ENCODE assay signal across 11 mouse cellular contexts in the genomic region with DNA sequence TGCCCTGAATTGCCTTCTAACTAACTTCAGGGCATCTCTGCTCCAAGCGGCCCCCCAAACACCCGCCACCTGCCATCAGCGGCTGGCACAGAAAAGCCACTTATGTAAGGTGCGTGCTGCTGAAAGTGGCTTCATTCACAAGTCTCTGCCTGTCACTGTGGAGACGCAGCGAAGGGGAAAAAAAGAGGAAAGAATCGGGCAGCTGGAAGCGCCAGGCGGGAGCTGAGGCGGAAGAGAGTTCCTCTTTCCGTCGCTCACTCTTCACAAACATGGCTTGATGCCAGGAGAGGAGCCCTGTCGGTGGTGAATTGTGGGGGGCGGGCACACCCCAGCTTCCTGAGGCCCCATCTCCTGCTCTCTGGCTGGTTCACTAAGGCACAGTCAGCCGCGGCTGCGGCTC. TPM values are rescaled to one million over a fixed set of nuclear protein-coding genes. Genes with fewer than 3 reads are reported as not detected.
DNase-seq lines count a peak whose midpoint lies in the region; ATAC-seq and TF ChIP-seq lines count a peak whose summit lies in the region.
"Had no signal": no experiment of that assay in that cellular context is flagged by ENCODE, and none has a peak within 500 bp of the region (broad histone marks: within the 10 kb centered on the region; RNA-seq: fewer than 3 reads in every experiment).

No protein-coding gene starts in this region.

- no peaks in the 10 kb centered on the region for H3K36me3 ChIP-seq in heart, embryonic 12.5 days
- H3K36me3 ChIP-seq: limb, embryonic 15.5 days had no signal

- H3K9ac ChIP-seq in heart, embryonic 12.5 days = no peak overlapping the region
- H3K9ac ChIP-seq: limb, embryonic 15.5 days had no signal

- H3K27me3 ChIP-seq in heart, embryonic 12.5 days (replicated peaks) = peaks cover 48% of the 10 kb centered on the region

- peak overlapping the region; percentile 28 for H3K4me2 ChIP-seq in heart, embryonic 12.5 days
- H3K4me2 ChIP-seq: limb, embryonic 15.5 days had no signal

- no peak for DNase-seq in heart, adult 8-10 months (ENCODE audit: low spot score)
- DNase-seq in lung, postnatal 10 days = no peak
- no peak for DNase-seq in kidney, adult 9 months
- DNase-seq in T-cell, adult 2 months (ENCODE audit: low spot score) = no peak

- H3K9me3 ChIP-seq in heart, embryonic 12.5 days (replicated peaks) = no peaks in the 10 kb centered on the region
- H3K9me3 ChIP-seq: limb, embryonic 15.5 days had no signal

- no peak for TF ChIP-seq CTCF in olfactory bulb, adult 2 months (IDR thresholded peaks at IDR 0.05; ENCODE audit: insufficient read depth, low read depth, low read length)

- no peak overlapping the region for H3K4me3 ChIP-seq in heart, embryonic 12.5 days
- peak overlapping the region; percentile 6; the same call in 1 of the 2 replicates for H3K4me3 ChIP-seq in olfactory bulb, adult 2 months (ENCODE audit: insufficient read depth, low read depth, low read length)
- H3K4me3 ChIP-seq: limb, embryonic 15.5 days; myocyte had no signal

- ATAC-seq in heart, embryonic 12.5 days (ENCODE audit: insufficient number of reproducible peaks, low FRiP score) = no peak
- 0 out of 2 replicates have a peak, but pooled peaks have one; percentile 27 for ATAC-seq in cerebellum, adult (ENCODE audit: insufficient number of reproducible peaks, low FRiP score, low TSS enrichment)
- ATAC-seq in granulocyte monocyte progenitor cell, adult 5-6 weeks (replicated peaks; ENCODE audit: poor library complexity, severe bottlenecking) = peak; percentile 84

- H3K27ac ChIP-seq in heart, embryonic 12.5 days (ENCODE audit: poor library complexity, severe bottlenecking) = no peak overlapping the region
- no peak overlapping the region for H3K27ac ChIP-seq in olfactory bulb, adult 2 months (ENCODE audit: insufficient read depth, low read depth, low read length)
- H3K27ac ChIP-seq: limb, embryonic 15.5 days had no signal

- WGBS in heart, embryonic 12.5 days = 32% methylated on average over 17 of the region's 17 CpGs
- WGBS in olfactory bulb, adult 2 months = 6% methylated on average over 17 of the region's 17 CpGs

- TF ChIP-seq POLR2A in olfactory bulb, adult 2 months (IDR thresholded peaks at IDR 0.05; ENCODE audit: insufficient read depth, low read depth, low read length) = no peak

- 0 out of 2 replicates have a peak, but pooled peaks cover 3% of the 10 kb centered on the region for H3K4me1 ChIP-seq in heart, embryonic 12.5 days (replicated peaks)
- peaks cover 33% of the 10 kb centered on the region for H3K4me1 ChIP-seq in olfactory bulb, adult 2 months (ENCODE audit: control insufficient read depth, insufficient read depth, low read length)
- H3K4me1 ChIP-seq: limb, embryonic 15.5 days had no signal

RNA-seq across cellular contexts. Expression of a gene that starts 6.1 kb away (rescaled TPM):
- not detected in 2 replicates for polyA plus RNA-seq in heart, embryonic 12.5 days (2016; fragmentation: Nextera tagmentation; extraction: Ambion mirVana)
- under 1 TPM in 2 of 4 experiments, not detected in 2; 0.06 to 0.12 TPM for total RNA-seq in heart, adult 8-10 months (2022)
- total RNA-seq in granulocyte monocyte progenitor cell, adult 5-6 weeks (2014; fragmentation: Nextera tagmentation) = not detected in 2 replicates
- total RNA-seq in granulocyte monocyte progenitor cell, adult 5-6 weeks (2017) = 0.22 TPM in 1 of 2 replicates, not detected in the other
- polyA plus RNA-seq in olfactory bulb, adult 2 months (2012; ENCODE audit: insufficient read depth, insufficient read length, low replicate concordance, missing spikeins) = not detected in 2 replicates
- polyA plus RNA-seq: heart, postnatal 0 days had no signal
